Mouse (Mus musculus) T-cell, adult 2 months (primary cell): ENCODE measurements at regions not wholly inside any gene's neighbourhood (a gene's known extent, or its start where the extent isn't known, plus 50 kb on each side); places are given as distances from the start of the nearest gene placed in this dataset.
"Not testable (repeated sequence)": the region's sequence is repeated elsewhere in the genome, so short reads cannot be mapped to it uniquely, and the experiment has no call there.

Experiments used
- DNase-seq: peaks from one replicate; pipeline ENCODE4 v3.0.0; 2022; ENCODE audit warnings: low spot score

DNA sequence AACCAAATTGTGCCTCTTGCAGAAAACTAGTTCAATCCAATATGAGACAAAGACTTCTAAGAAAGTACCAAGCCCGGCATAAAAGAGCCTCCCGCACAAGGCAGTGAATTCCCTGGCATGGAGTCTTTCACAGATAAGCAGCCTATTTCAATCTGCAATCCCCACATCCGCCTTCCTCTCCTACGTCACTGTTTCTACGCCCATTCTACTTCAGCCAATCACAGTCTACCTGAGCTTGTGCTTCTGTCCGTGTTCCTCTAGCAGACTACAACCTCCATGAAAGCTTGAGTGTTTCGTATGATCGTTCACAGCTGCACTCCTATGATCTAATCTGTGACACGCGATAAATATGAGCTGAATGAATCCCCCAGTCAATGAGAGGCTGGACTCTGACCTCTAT is 155.6 kb upstream of the Ipo5 start:
- no peak for DNase-seq

DNA sequence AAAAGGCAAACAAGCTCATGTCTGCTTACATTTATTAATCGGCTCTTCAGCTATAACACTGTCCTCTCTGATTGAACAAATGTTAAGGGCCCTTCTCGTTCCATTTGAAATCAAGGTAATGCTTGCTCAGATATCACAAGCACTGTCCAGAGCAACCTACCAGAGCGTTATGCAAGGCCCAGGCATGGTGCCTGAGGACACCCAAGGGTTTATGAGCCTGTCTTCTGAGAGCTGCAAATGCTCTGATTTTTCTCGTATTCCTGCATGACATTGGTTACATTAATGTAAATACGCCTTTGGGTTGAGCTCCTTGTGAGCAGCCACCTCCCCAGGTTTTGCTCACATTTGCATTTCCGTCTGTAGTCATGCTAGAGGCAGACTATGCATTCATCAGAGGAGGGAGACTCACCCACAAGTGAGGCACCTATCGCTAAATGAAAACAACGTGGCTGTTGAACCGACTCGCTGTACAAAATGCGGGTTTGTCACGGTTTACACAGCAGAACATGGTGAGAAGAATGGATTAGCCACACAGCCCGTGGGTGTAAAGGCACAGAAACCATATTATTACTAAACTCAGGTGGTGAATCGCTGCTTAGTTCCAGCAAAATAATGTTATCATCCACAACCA is 152.7 kb upstream of the Ipo5 start:
- no peak for DNase-seq

DNA sequence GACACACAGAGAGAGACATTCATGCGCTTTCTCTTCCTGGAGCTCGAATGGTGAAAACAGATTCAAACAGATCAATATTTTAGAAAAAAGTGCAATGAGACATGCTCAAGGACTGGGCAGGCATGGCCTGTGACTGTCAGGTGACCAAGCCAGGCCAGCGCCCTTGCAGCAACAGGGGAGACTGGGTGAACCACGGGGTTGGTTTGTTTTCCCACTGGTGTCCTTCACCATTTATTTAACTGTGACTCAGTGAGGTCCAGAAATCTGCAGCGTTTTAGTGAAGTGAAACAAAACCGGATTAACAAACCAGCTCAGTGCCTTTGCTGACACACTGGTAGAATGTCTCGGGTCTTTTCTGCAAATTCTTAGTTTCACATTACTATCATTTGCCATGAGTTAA is 148.9 kb upstream of the Ipo5 start:
- no peak for DNase-seq

DNA sequence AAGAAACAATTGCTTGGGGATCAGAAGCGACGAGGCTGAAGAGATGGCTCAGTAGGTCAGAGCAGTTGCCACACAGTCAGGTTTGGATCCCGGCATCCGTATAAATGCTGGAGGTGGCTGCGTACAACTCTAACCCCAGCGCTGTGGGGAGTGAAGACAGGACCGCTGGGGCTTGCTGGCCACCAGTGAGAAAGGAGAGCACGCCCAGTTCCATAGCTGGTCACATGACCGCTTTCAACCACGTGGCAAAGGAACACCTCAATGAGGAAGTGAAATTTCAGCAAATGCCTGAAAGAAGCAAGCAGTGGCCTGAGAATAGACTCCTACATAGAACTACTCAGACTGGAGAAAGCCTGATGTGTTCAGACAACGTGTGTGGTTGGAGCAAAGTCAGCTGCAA is 148.3 kb upstream of the Ipo5 start:
- DNase-seq: no peak

DNA sequence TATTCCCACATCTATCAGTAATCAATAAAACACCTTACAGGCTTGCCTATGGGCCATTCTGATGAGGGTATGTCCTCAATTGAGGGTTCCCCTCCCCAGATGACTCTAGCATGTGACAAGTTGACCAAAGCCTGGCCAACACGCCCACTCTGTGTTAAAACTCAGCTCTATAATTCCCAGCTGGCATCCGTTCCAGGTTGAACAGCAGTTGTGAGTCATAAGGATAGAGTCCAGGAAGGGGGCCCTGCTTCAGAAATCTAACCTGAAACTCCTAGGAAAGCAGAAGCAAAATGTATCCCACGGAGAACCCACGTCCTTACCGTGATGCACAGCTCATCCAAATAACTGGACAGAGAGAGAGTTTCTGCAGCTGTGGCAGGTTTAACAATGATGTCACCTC is 147.2 kb upstream of the Ipo5 start:
- DNase-seq: no peak

DNA sequence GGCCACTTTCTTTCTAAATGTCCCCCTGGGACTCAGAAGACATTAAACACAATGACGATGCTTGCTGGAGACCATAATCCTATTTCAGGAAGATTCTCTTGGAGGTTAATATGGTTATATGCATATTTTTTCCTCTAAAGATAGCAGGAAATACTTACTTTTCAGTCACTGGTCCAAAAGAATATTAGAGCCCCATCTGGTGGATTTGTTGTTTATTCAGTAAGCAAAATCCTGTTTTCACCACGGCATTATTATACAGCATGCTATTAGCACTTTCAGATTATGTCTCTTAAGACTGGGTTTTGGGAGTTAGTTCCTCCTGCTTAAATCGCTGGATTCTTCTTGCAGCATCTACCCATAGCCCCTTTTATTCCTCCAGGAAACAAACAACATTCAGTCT is 146.6 kb upstream of the Ipo5 start:
- DNase-seq: no peak

DNA sequence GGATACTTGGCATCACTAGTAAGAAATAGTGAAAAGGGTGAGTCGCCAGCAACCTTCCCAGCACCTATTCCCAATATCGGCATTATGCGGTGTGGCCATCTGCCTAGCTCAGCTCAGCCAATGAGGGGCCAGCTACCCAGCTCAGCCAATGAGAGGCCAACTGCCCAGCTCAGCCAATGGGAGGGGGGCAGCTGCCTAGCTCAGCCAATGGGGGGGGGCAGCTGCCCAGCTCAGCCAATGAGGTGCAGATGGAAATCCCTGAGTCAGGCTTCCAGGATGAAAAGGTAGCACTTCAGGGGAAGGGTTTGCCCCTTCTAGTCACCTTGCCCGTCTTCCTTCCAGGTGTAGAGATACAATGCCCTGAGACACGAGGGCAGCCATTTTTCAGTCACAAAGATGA is 144.6 kb upstream of the Ipo5 start:
- no peak for DNase-seq

DNA sequence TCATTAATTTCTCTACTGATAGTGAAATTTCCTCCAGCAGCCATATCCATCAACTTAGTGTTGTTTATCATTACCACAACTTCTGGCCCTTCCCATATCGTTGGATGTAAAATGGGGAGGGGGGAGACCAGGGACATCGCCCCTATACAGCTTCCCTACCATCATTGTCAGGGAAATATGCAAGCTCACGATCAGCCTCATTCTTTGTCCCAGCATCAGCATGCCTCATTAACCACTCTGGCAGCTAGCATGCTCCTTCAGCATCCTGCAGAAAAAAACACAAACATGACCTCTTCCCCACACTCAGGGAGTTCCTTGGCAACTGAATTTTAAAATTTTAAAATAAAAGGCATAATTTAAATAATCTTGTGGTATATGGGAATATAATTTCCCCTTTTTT is 140.4 kb upstream of the Ipo5 start:
- DNase-seq: no peak

DNA sequence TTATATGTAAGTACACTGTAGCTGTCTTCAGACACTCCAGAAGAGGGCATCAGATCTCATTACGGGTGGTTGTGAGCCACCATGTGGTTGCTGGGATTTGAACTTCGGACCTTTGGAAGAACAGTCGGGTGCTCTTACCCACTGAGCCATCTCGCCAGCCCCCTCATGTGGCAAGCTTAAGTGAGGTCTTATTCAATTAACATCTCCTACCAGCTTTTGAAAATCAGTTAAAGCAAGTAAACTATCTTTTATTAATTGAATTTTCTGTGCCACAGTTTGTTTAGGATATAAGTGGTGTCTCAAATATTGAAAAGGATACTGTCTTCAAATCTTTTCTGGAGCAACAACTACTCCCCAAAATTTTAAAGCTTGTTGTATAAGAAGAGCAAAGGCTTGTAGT is 138.0 kb upstream of the Ipo5 start:
- not testable (repeated sequence) for DNase-seq

DNA sequence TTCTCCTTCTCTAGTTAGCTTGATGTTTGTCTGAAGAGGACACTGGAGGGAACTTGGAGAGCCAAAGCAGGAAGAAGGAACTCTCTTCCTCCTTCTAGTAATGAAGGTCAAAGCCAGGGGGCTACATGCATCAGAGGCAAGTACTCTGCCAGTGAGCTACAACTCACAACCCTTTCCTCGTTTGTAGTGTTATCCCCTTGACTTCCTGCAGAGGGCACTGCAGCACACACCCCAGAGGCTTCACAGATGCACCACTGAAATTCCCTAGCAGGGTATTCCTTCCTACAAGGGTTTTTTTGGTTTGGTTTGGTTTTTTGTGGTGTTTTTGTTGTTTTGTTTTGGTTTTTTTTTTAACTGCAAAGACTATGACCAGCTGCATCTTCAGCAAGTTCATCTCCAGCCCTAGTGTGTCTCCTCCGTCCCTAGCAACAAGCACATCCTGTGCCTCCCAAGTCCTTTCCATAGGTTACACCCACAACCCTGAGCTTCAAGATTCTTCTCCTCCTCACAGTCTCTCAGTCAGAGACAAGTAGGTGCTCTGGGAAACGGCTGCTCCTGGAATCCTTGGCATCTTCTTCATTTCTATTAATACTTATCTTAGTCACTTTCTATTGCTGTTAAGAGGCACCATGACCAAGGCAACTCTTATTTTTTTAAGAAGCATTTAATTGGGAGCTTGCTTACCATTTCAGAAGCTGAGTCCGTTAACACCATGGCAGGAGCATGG is 119.0 kb upstream of the Ipo5 start:
- no peak for DNase-seq

DNA sequence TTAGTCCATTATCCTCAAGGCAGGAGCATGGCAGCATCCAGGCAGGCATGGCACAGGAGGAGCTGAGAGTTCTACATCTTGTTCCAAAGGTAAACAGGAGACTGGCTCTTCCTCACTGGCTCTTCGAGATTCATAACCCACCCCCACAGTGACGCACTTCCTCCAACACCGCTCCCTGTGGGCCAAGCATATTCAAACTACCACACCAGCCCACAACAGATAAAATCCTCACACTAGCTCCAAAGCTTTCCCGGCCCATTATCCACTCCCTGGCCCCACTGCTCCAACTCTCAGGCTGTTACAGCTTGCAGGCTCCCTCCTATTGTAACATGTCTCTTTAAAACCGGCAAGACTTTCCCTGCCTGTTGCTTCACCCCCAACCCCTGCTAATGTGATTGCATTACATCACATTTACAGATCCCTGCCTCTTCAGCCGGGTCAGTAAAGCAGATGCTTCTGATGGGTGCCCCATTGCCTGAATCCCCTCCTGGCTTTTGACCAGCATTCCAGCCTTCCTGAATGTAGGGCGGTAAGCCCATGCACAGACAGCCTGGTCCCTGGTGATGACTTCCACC is 113.0 kb upstream of the Ipo5 start:
- no peak for DNase-seq

DNA sequence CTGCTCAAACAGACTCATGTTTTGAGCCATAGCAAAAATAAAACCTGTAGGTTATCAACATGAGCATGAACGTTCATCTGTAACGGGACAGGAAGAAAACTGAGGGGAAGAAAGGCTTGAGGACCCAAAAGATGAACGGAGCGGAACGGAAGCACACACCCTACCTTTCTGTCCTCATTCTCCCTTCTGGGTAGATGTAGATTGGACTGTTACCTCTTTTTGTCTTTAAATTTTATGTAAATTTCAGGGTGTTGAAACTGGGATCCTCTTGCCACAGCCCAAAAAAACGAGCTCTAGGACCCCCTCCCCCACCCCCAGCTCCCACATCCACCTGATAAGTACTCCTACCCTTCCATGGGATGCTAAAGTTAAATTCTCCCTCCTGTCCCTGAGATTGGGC is 107.8 kb upstream of the Ipo5 start:
- no peak for DNase-seq

DNA sequence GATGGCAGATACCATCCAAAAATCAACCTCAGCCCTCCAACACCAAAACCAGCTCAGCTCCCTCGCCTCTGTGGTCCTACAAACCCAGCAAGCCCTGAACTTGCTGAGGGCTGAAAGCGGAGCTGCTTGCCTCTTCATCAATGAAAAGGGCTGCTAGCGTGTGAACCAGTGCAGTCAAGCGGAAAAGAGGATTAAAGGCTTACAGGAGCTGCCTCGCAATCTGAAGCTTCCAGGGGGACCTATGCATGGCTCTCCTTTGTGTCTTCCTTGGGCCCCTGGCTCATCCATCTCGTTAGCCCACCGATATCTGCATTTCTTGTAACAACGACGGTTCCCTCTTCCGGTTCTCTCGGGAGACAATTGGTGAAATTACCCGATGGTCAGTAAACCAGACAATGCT is 107.3 kb upstream of the Ipo5 start:
- DNase-seq: no peak

DNA sequence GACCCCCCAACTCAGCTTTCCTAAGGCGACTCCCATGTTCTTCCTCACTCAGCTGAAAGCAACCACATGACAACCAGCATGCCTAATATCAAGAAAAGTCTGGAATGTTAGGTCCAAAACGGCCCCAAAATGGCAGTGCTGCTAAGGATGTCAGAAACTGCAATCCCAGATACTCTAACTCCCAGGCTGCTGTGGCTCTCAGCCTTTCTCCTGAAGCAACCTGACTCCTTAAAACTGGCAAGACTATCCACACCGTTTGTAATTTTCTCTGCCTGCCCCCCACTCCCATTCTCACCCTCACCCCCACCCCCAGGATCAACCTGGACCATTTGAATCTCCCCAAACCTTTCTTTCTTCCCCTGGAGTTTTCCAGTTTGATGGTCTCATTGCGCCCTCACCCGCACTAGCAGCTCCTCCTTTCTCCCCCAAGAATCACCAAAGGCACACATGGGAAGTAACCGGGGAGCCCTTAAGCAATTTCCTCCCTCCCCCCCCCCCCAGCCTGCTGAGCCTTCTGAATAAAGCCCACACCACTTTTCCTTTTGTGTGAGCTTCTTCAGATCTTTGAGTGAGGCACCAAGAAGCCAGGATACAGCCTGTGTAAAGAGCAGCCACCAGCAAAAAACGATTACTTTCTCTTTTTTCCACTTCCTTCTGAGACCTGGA is 106.7 kb upstream of the Ipo5 start:
- no peak for DNase-seq

DNA sequence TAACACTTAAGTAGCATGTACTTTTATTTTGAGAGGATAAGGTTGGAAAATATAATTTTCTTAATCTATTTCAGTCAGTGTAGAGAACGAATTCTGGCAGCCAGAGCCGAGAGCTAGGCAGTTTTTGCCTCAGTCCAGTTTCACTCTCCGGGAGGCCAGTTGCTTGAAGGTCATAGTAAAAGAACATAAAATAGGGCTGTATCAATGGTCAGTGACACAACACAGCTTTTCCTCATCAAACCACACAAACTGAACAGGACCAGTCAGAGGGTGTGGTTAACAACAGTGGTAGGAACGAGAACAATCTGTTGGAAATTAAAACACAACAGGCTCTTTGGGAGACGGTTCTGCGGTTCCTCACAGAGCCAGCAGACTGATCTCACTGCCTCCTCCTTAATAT is 105.9 kb upstream of the Ipo5 start:
- DNase-seq: no peak

DNA sequence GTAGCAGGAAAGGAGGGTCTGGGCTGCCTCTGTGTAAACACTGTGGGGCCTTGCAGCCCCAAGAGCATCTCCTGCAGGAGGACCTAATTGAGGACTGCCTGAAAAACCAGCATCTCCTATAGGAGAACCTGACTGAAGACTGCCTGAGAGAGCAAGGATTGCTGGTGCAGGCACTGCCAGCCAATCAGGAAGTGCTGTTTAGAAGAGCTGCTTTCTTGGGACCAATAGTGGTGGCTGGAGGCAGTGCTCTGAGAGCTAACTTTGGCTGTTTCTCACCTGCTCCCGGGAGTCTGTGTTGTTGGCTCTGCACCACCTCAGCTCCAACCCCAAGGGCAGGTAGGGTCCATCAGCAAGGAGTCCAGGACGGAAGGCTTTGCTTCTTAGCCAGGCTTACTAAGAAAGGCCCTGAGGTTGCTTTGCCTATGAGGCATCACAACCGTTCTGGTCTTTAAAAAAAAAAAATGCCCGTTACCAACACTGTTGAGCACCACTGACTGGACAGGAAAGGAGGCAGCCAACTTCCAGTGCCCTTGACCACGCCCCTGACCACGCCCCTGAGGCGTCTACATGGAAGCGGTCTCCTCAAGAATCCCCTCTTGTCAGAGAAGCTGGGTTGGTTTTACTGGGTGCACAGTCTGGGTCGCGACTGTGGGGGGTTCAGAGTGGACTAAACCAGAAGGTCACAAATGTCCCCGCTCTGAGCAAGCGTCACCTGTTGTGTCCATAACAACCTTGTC is 105.0 kb upstream of the Ipo5 start:
- not testable (repeated sequence) for DNase-seq

DNA sequence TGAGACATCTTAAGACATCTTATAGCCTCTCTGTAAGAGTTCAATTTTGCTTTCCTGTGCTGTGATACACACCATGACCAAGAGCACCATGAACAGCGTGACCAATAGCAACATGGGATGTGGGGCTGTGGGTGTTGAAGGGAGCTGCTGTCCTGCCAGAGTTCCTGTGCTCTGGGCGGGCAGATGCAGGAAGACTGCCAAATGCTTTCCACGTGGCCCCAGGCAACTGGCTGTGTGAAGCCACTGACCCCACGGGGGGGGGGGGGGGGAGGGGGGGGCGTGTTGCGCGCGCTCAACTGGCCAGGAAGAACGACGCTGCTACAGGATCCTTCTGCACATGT is 104.5 kb upstream of the Ipo5 start:
- no peak for DNase-seq

DNA sequence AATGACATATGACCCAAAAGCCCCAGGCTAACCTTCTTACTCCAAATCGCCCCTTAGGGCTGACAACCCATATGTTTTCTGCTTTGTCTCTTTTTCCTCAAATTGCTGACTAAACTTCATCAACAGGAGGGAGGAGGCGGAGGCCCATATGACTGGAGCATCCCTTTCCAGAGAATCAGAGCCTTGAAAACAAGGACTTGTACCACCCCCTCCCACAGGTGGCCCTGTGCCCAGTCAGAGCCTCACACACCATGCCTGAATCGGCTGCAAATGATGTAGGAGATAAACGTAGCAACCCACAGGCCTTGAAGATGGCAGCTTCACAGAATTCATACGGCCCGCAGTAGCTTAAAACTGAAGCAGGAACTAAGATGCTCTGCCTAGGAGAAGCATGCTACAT is 101.7 kb upstream of the Ipo5 start:
- no peak for DNase-seq

DNA sequence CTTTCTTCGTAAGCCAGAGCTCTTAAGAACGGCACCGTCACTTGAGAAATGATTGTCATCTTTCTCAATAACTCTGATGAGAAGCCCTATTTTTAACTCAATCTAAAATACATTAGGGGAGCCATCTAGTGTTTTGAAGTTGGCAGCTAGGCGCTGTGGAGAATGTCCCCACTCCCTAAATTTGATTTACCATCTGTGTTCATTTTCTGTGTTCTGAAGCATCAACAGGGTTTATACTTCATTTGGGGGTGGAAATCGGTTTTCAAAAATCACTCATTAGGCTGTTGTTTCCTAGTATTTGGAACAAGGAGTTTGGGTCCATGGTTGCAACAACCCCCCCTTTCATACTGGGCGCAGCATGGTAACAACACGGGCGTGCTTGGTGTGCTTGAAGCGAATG is 97.1 kb upstream of the Ipo5 start:
- no peak for DNase-seq

DNA sequence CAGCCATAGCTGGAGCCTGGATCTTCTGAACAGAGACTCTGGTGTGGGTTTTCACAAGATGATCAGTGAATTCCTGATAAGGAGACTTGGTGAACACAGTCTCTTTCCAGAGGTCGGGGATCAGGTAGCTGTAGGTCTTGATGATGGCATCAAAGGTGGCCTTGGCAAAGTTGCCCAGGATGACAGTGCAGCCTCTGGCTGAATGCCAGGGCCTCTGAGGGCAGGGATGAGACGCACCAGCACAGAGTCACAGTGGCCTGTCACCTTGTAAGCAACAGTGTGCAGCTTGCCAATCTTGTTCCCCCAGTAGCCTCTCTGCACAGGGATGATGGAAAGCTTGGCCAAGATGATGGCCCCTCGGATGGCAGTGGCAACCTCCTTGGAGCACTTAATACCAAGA is 95.9 kb upstream of the Ipo5 start:
- DNase-seq: not testable (repeated sequence)

DNA sequence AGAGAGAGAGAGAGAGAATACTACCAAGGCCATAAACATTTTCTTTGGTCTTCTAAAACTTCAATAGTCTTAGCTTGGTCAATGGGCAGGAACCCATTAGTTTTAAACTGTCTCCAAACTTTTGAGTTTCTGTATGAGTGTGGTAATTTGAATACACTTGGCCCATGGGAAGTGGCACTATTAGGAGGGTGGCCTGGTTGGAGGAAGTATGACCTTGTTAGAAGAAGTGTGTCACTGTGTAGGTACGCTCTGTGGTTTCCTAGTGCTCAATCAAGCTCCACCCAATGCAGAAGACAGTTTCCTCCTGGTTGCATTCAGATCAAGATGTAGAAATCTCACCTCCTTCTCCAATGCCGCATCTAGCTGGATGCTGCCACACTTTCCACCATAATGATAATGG is 94.5 kb upstream of the Ipo5 start:
- no peak for DNase-seq

DNA sequence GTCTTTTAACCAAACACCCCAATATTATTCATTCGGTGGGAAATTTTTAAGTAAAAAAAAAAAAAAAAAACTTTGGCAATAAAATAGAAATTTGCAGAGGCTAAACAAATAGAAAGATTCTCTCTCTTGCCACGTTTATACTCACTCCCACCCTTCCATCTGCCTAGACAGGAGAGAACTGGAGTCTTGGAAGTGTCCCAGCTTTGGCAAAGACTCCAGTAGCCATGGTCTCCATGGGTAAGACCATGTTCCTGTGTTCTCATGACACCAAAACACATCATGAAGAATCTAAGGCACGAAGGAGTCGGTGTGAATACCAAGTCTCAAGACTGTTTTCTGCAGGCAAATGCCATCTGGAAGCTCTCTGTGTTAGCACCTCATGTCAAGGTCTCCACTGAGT is 84.8 kb upstream of the Ipo5 start:
- no peak for DNase-seq

DNA sequence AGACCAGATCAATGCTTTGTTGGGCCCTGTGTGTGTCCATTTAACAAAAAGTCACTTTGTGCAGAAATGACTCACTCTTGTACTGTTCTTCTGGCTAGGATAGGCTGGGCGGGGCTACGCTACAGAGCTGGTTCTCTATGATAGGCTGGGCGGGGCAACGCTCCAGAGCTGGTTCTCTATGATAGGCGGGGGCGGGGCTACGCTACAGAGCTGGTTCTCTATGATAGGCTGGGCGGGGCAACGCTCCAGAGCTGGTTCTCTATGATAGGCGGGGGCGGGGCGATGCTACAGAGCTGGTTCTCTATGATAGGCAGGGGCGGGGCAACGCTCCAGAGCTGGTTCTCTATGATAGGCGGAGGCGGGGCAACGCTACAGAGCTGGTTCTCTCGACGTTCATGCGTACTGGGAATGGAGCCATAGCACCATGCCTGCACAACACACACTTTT is 80.6 kb upstream of the Ipo5 start:
- not testable (repeated sequence) for DNase-seq
